Mouse (Mus musculus) lung, postnatal 0 days (tissue): ENCODE results near the gene Rprd2. TPM values are rescaled to one million over a fixed set of nuclear protein-coding genes. Genes with fewer than 3 reads are reported as not detected.
A peak's percentile ranks its signal among the peaks of the same experiment; 100 is the strongest.

Experiments used
- ATAC-seq: fragments of 200-750 bp; cut with Nextera tagmentation; 2 replicates; pipeline ENCODE4 v1.8.0; 2017; ENCODE audit warnings: moderate library complexity
- DNase-seq: peaks from one replicate; pipeline ENCODE4 v3.0.0-alpha.2; 2016; ENCODE audit warnings: low spot score
- H3K27ac ChIP-seq: fragments of 300-500 bp; sonication (generic); 2 replicates; pipeline ENCODE4 v1.5.1; 2014; ENCODE audit warnings: antibody characterized with exemption, mild to moderate bottlenecking, low read length, mixed read lengths
- H3K27me3 ChIP-seq: fragments of 300-500 bp; sonication (generic); replicated peaks from 2 replicates; pipeline ENCODE4 v1.6.1; 2014; ENCODE audit warnings: low read length, mixed read lengths; ENCODE audit not compliant: insufficient read depth
- H3K36me3 ChIP-seq: fragments of 300-500 bp; sonication (generic); 2 replicates; pipeline ENCODE4 v1.6.1; 2014; ENCODE audit warnings: low read length, mixed read lengths; ENCODE audit not compliant: insufficient read depth
- H3K4me1 ChIP-seq: fragments of 300-500 bp; sonication (generic); 2 replicates; pipeline ENCODE4 v1.6.1; 2014; ENCODE audit warnings: antibody characterized with exemption, low read depth, low read length, mixed read lengths; ENCODE audit not compliant: insufficient read depth
- H3K4me2 ChIP-seq: fragments of 300-500 bp; sonication (generic); replicated peaks from 2 replicates; pipeline ENCODE4 v1.6.1; 2014; ENCODE audit warnings: low read depth, mild to moderate bottlenecking, low read length, moderate library complexity, mixed read lengths
- H3K4me3 ChIP-seq: fragments of 300-500 bp; sonication (generic); 2 replicates; pipeline ENCODE4 v1.5.1; 2014; ENCODE audit warnings: low read depth, low read length
- H3K9ac ChIP-seq: fragments of 300-500 bp; sonication (generic); replicated peaks from 2 replicates; pipeline ENCODE4 v1.6.1; 2014; ENCODE audit warnings: low read depth, mild to moderate bottlenecking
- H3K9me3 ChIP-seq: fragments of 300-500 bp; sonication (generic); 2 replicates; pipeline ENCODE4 v1.6.1; 2016; ENCODE audit warnings: low read length, mixed read lengths
- CTCF ChIP-seq: IDR thresholded peaks from 2 replicates; pipeline ENCODE4 v1.5.1; 2016; ENCODE audit warnings: antibody characterized with exemption, mild to moderate bottlenecking
- EP300 ChIP-seq: IDR thresholded peaks from 2 replicates; pipeline ENCODE4 v1.6.1; 2016; ENCODE audit warnings: antibody characterized with exemption, mild to moderate bottlenecking, control low read depth
- WGBS: fragments of 180-500 bp; shearing (Covaris S2); extraction: QIAGEN DNeasy Blood & Tissue Kit; methylation state at CpG from one replicate; pipeline ENCODE4 v1.1.7; 2014; 5-methylcytosine and 5-hydroxymethylcytosine counted together
- polyA plus RNA-seq: library from polyadenylated mRNA; unstranded; fragments of >200 nt; fragmentation: Nextera tagmentation; extraction: Ambion mirVana; gene quantifications from 2 replicates; pipeline ENCODE4 v1.2.1, GENCODE M21; 2015

Rprd2 gene
- polyA plus RNA-seq, 1 experiment from 2014 or later = 14.0 TPM

DNA sequence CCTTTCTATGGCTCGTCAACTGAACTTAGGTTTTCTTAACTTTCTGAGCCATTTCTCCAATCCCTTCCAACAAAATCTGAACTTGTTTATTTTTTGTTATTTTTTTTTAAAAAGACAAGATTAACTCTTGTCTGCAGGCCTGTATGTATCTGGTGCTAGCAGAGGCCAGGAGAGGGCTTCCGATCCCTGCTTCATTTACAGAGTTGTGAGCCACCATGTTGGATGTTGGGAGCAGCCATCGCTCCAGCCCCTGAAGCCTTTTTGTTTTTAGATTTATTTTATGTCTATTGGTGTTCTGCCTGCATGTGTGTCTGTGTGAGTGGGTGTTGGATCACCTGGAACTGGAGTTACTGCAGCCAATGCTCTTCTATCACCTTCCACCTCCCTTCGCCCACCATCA is 86.9 kb downstream of the Rprd2 start:
- TF ChIP-seq CTCF (peak; percentile 22), EP300 (no peak)
- no peak for ATAC-seq
- no peak for DNase-seq
- Histone ChIP-seq H3K27me3 (no peaks in the 10 kb centered on the region), H3K27ac (no peak overlapping the region), H3K36me3 (no peaks in the 10 kb centered on the region), H3K4me3 (no peak overlapping the region), H3K9me3 (no peaks in the 10 kb centered on the region), H3K4me2 (no peak overlapping the region), H3K4me1 (peaks cover 5% of the 10 kb centered on the region; the same call in 1 of the 2 replicates), H3K9ac (no peak overlapping the region)
- 88% methylated on average over 4 of the region's 4 CpGs for WGBS

DNA sequence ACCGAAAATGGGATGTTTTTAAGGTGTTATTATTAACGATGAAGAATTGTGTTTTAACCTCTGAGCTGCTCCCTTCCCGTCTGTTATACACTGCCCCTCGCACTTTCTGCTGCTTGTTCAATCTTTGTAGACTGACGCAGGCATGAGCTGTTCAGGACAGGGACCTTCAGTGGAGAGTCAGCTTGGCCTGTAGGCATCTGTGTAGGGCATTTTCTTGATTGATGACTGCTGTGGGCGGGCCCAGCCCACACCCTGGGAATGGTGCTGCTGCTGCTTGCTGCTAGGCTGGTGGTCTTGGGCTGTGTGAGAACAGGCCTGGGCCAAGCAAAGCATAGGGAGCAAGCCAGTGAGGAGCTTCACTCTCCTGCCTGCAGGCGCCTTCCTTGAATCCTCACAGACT is 88.2 kb downstream of the Rprd2 start:
- 72% methylated on average over 7 of the region's 7 CpGs for WGBS
- Histone ChIP-seq H3K36me3 (no peaks in the 10 kb centered on the region), H3K4me2 (no peak overlapping the region), H3K27me3 (no peaks in the 10 kb centered on the region), H3K9me3 (no peaks in the 10 kb centered on the region), H3K9ac (no peak overlapping the region), H3K27ac (no peak overlapping the region), H3K4me3 (no peak overlapping the region), H3K4me1 (peaks cover 5% of the 10 kb centered on the region; the same call in 1 of the 2 replicates)
- no peak for TF ChIP-seq CTCF
- DNase-seq (no peak), ATAC-seq (no peak)

DNA sequence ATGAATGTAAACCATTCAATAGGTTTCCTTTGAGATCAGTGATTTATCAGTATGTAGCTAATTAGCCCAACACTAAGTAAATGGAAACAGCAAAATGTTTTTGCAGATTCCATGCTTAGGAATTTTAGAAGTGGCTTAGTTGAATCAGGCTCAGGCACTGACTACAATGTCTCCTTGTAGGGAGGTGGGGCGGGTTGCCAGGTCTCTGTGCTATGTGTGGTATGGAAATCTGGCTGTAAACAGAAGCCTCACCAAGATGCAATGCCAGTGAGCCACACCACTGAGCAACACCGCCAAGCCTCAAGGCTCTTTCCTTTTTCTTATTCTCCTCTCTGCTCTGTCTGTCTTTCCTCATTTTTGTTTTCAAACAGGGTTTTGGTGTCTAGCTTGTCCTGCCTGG is 89.8 kb downstream of the Rprd2 start:
- TF ChIP-seq EP300 (no peak), CTCF (no peak)
- Histone ChIP-seq H3K4me3 (no peak overlapping the region), H3K4me2 (no peak overlapping the region), H3K4me1 (0 out of 2 replicates have a peak, but pooled peaks cover 5% of the 10 kb centered on the region), H3K9me3 (no peaks in the 10 kb centered on the region), H3K27ac (no peak overlapping the region), H3K9ac (no peak overlapping the region), H3K27me3 (no peaks in the 10 kb centered on the region), H3K36me3 (no peaks in the 10 kb centered on the region)
- ATAC-seq (no peak), DNase-seq (no peak)
- 65% methylated on average over 2 of the region's 2 CpGs for WGBS

DNA sequence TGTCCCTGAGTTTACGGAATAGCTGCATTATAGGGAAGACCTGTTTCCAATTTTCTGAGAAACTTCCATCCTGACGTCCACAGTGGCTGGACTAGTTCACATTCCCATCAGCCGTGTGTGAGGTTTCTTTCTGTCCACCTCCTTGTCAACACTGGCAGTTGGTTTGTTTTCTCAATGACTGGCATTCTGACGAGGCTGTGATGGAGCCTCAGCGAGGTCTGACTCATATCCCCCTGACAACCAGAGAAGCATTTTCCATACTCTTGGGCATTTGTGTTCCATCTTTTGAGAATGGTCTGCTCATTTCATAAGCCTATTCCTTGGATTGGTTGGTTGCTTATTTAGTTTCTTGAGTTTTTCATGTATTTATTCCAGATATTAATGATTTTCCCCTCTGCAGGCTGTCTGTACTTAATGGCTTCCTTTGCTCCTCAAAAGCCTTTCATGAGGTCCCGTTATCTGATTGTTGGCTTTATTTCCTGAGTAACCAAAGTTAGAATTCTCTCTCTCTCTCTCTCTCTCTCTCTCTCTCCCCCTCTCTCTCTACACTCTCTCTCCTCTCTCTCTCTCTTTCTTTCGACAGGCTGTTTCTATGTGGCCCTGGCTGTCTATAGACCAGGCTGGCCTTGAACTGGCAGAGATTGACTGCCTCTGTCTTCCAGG is 91.8 kb downstream of the Rprd2 start:
- 28% methylated on average over 7 of the region's 7 CpGs for WGBS
- no peak overlapping the region for H3K27ac ChIP-seq

DNA sequence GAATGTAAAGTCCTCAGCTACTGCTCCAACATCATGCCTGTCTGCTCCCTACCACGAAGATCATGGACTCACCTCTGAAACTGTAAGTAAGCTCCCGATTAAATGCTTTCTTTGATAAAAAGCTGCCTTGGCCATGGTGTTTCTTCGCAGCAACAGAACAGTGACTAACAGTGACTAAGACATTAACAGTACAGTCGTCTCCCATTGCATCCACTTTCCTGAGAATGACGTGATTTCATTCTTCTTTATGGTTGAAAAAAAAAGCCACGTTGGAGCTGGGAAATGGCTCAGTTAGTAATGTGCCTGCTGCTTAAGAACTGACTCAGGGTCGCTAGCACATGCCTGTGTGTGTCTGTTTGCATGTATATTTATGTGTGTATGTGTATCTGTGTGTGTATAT is 92.8 kb downstream of the Rprd2 start:
- WGBS = 71% methylated on average over 7 of the region's 7 CpGs
- H3K9ac ChIP-seq = no peak overlapping the region
- no peak for ATAC-seq
- H3K9me3 ChIP-seq = no peaks in the 10 kb centered on the region
- H3K4me2 ChIP-seq = no peak overlapping the region
- no peaks in the 10 kb centered on the region for H3K36me3 ChIP-seq
- no peak overlapping the region for H3K4me3 ChIP-seq
- H3K27me3 ChIP-seq = no peaks in the 10 kb centered on the region
- H3K27ac ChIP-seq = no peak overlapping the region
- DNase-seq = no peak
- no peaks in the 10 kb centered on the region for H3K4me1 ChIP-seq
- no peak for TF ChIP-seq EP300
- no peak for TF ChIP-seq CTCF

More for the DNA sequence above, 91.8 kb downstream of the Rprd2 start:
- H3K4me1 ChIP-seq = no peaks in the 10 kb centered on the region
- DNase-seq (peak; percentile 34), ATAC-seq (peak; percentile 47)
- H3K9ac ChIP-seq = no peak overlapping the region
- no peaks in the 10 kb centered on the region for H3K36me3 ChIP-seq
- H3K27me3 ChIP-seq = no peaks in the 10 kb centered on the region
- TF ChIP-seq CTCF = no peak
- no peak for TF ChIP-seq EP300
- H3K4me2 ChIP-seq = no peak overlapping the region
- no peak overlapping the region for H3K4me3 ChIP-seq
- no peaks in the 10 kb centered on the region for H3K9me3 ChIP-seq

DNA sequence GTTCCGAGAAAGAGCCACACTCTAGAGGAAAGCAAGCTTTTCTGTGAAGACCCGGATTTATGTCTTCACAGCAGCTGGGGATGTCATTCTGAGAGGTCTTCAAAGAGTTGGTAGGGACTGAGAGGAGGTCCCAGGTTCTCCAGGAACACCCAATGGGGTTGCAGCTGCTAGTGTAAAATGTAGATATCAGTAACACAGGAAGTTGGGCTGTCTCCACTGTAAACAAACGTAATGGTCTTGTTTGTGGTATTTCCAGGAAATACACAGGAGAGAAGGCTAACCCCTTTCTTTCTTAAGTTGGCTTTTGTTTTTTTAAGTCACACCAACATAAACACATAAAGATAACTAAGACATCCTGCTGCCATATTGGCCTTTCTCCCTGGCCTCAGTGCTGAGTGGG is 96.3 kb downstream of the Rprd2 start:
- Histone ChIP-seq H3K4me3 (no peak overlapping the region), H3K9ac (no peak overlapping the region), H3K36me3 (no peaks in the 10 kb centered on the region), H3K9me3 (no peaks in the 10 kb centered on the region), H3K4me2 (no peak overlapping the region), H3K27ac (no peak overlapping the region), H3K27me3 (no peaks in the 10 kb centered on the region), H3K4me1 (no peaks in the 10 kb centered on the region)
- 55% methylated on average over 3 of the region's 3 CpGs for WGBS
- TF ChIP-seq EP300 = peak; percentile 61; the same call in 1 of the 2 replicates
- no peak for TF ChIP-seq CTCF
- peak; percentile 30 for DNase-seq
- 0 out of 2 replicates have a peak, but pooled peaks have one; percentile 35 for ATAC-seq
